Mouse (Mus musculus): ENCODE results near the gene Ppp1r12a. TPM values are rescaled to one million over a fixed set of nuclear protein-coding genes. Genes with fewer than 3 reads are reported as not detected.

Gene Ppp1r12a
- total RNA-seq, 2 experiments from 2014 or later, result 70.0 to 157 TPM

GRCm38 (mm10) chr10:108284445-108284844 lies 122.5 kb downstream of the Ppp1r12a start:
- no peak for ATAC-seq (replicated peaks; ENCODE audit: low FRiP score, poor library complexity, severe bottlenecking)

GRCm38 (mm10) chr10:108284977-108285376 lies 123.0 kb downstream of the Ppp1r12a start:
- no peak for ATAC-seq (replicated peaks; ENCODE audit: low FRiP score, poor library complexity, severe bottlenecking)

- no peak for ATAC-seq (replicated peaks; ENCODE audit: low FRiP score, poor library complexity, severe bottlenecking)
Observed at GRCm38 (mm10) chr10:108286658-108287437, 124.9 kb downstream of the Ppp1r12a start.

GRCm38 (mm10) chr10:108287438-108287801 lies 125.4 kb downstream of the Ppp1r12a start:
- no peak for ATAC-seq (replicated peaks; ENCODE audit: low FRiP score, poor library complexity, severe bottlenecking)

GRCm38 (mm10) chr10:108290046-108290445 lies 128.1 kb downstream of the Ppp1r12a start:
- ATAC-seq (replicated peaks; ENCODE audit: low FRiP score, poor library complexity, severe bottlenecking), result no peak

- no peak for ATAC-seq (replicated peaks; ENCODE audit: low FRiP score, poor library complexity, severe bottlenecking)
Observed at GRCm38 (mm10) chr10:108291688-108292471, 129.9 kb downstream of the Ppp1r12a start.

- ATAC-seq (replicated peaks; ENCODE audit: low FRiP score, poor library complexity, severe bottlenecking), result no peak
Observed at GRCm38 (mm10) chr10:108292651-108293050, 130.7 kb downstream of the Ppp1r12a start.

- no peak for ATAC-seq (replicated peaks; ENCODE audit: low FRiP score, poor library complexity, severe bottlenecking)
Observed at GRCm38 (mm10) chr10:108293620-108294195, 131.7 kb downstream of the Ppp1r12a start.

GRCm38 (mm10) chr10:108294766-108295165 lies 132.8 kb downstream of the Ppp1r12a start:
- no peak for ATAC-seq (replicated peaks; ENCODE audit: low FRiP score, poor library complexity, severe bottlenecking)

GRCm38 (mm10) chr10:108296446-108296845 lies 134.5 kb downstream of the Ppp1r12a start:
- no peak for ATAC-seq (replicated peaks; ENCODE audit: low FRiP score, poor library complexity, severe bottlenecking)

GRCm38 (mm10) chr10:108298261-108298660 lies 136.3 kb downstream of the Ppp1r12a start:
- ATAC-seq (replicated peaks; ENCODE audit: low FRiP score, poor library complexity, severe bottlenecking), result no peak

GRCm38 (mm10) chr10:108298841-108299545 lies 137.0 kb downstream of the Ppp1r12a start:
- ATAC-seq (replicated peaks; ENCODE audit: low FRiP score, poor library complexity, severe bottlenecking), result no peak

GRCm38 (mm10) chr10:108299828-108300227 lies 137.8 kb downstream of the Ppp1r12a start:
- ATAC-seq (replicated peaks; ENCODE audit: low FRiP score, poor library complexity, severe bottlenecking), result no peak

- ATAC-seq (replicated peaks; ENCODE audit: low FRiP score, poor library complexity, severe bottlenecking), result 0 out of 2 replicates have a peak, but pooled peaks have one; percentile 59
Observed at GRCm38 (mm10) chr10:108300843-108301242, 138.8 kb downstream of the Ppp1r12a start.

GRCm38 (mm10) chr10:108307772-108308171 lies 145.8 kb downstream of the Ppp1r12a start:
- no peak for ATAC-seq (replicated peaks; ENCODE audit: low FRiP score, poor library complexity, severe bottlenecking)

GRCm38 (mm10) chr10:108310195-108310594 lies 148.2 kb downstream of the Ppp1r12a start:
- no peak for ATAC-seq (replicated peaks; ENCODE audit: low FRiP score, poor library complexity, severe bottlenecking)

GRCm38 (mm10) chr10:108311396-108311795 lies 149.4 kb downstream of the Ppp1r12a start:
- ATAC-seq (replicated peaks; ENCODE audit: low FRiP score, poor library complexity, severe bottlenecking), result no peak

- ATAC-seq (replicated peaks; ENCODE audit: low FRiP score, poor library complexity, severe bottlenecking), result no peak
Observed at GRCm38 (mm10) chr10:108313845-108314244, 151.9 kb downstream of the Ppp1r12a start.

- no peak for ATAC-seq (replicated peaks; ENCODE audit: low FRiP score, poor library complexity, severe bottlenecking)
Observed at GRCm38 (mm10) chr10:108314396-108314795, 152.4 kb downstream of the Ppp1r12a start.

- no peak for ATAC-seq (replicated peaks; ENCODE audit: low FRiP score, poor library complexity, severe bottlenecking)
Observed at GRCm38 (mm10) chr10:108315236-108315635, 153.2 kb downstream of the Ppp1r12a start.
